Mouse (Mus musculus): ENCODE measurements around the gene Thsd7a. TPM values are rescaled to one million over a fixed set of nuclear protein-coding genes. Genes with fewer than 3 reads are reported as not detected.

The Thsd7a gene
- total RNA-seq, 1 experiment = 3.3 TPM

GRCm38 (mm10) chr6:12518283-12518903, 230.8 kb downstream of the Thsd7a start:
- DNase-seq (ENCODE audit: low read depth, low spot score) = no peak
- Histone ChIP-seq H3K4me3 (ENCODE audit: insufficient read depth in 1 of 2, low read depth in 1 of 2, low read length in 2 of 2, poor library complexity in 1 of 2, severe bottlenecking in 1 of 2) (no peak overlapping the region), H3K9me3 (ENCODE audit: control insufficient read depth, insufficient read depth, low read depth, low read length) (no peaks in the 10 kb centered on the region), H3K9ac (ENCODE audit: insufficient read depth, low read depth, low read length, poor library complexity, severe bottlenecking) (no peak overlapping the region), H3K36me3 (ENCODE audit: control insufficient read depth, insufficient read depth, low read length, poor library complexity, severe bottlenecking) (no peaks in the 10 kb centered on the region), H3K27ac (ENCODE audit: insufficient read depth, low read depth, low read length, poor library complexity, severe bottlenecking) (no peak overlapping the region), H3K4me1 (ENCODE audit: control insufficient read depth in 2 of 2, insufficient read depth in 2 of 2, low read length in 2 of 2, poor library complexity in 1 of 2) (no peaks in the 10 kb centered on the region)
- in situ Hi-C loops (cut with MboI; ENCODE audit: low sequenced_read_pairs in 2 of 2, unreplicated experiment in 2 of 2) = no loop called here
- TF ChIP-seq HCFC1 (IDR thresholded peaks at IDR 0.05; ENCODE audit: borderline replicate concordance, insufficient read depth, low read length) (no peak), MAFK (IDR thresholded peaks at IDR 0.05; ENCODE audit: insufficient read depth, low read depth, low read length) (no peak), CHD2 (IDR thresholded peaks at IDR 0.05; ENCODE audit: low read depth, low read length) (no peak), ZNF384 (IDR thresholded peaks at IDR 0.05; ENCODE audit: low read depth, low read length) (no peak), ZC3H11A (IDR thresholded peaks at IDR 0.05; ENCODE audit: borderline replicate concordance, low read depth, low read length) (no peak)

GRCm38 (mm10) chr6:12517726-12518125, 231.5 kb downstream of the Thsd7a start:
- DNase-seq (ENCODE audit: low read depth, low spot score) = no peak
- Histone ChIP-seq H3K9me3 (ENCODE audit: control insufficient read depth, insufficient read depth, low read depth, low read length) (no peaks in the 10 kb centered on the region), H3K9ac (ENCODE audit: insufficient read depth, low read depth, low read length, poor library complexity, severe bottlenecking) (no peak overlapping the region), H3K4me1 (ENCODE audit: control insufficient read depth in 2 of 2, insufficient read depth in 2 of 2, low read length in 2 of 2, poor library complexity in 1 of 2) (no peaks in the 10 kb centered on the region), H3K36me3 (ENCODE audit: control insufficient read depth, insufficient read depth, low read length, poor library complexity, severe bottlenecking) (no peaks in the 10 kb centered on the region), H3K4me3 (ENCODE audit: insufficient read depth in 1 of 2, low read depth in 1 of 2, low read length in 2 of 2, poor library complexity in 1 of 2, severe bottlenecking in 1 of 2) (no peak overlapping the region), H3K27ac (ENCODE audit: insufficient read depth, low read depth, low read length, poor library complexity, severe bottlenecking) (no peak overlapping the region)
- no peak for TF ChIP-seq HCFC1 (IDR thresholded peaks at IDR 0.05; ENCODE audit: borderline replicate concordance, insufficient read depth, low read length)
- TF ChIP-seq ZC3H11A (IDR thresholded peaks at IDR 0.05; ENCODE audit: borderline replicate concordance, low read depth, low read length) = no peak
- no peak for TF ChIP-seq ZNF384 (IDR thresholded peaks at IDR 0.05; ENCODE audit: low read depth, low read length)
- no peak for TF ChIP-seq MAFK (IDR thresholded peaks at IDR 0.05; ENCODE audit: insufficient read depth, low read depth, low read length)
- no peak for TF ChIP-seq CHD2 (IDR thresholded peaks at IDR 0.05; ENCODE audit: low read depth, low read length)
- in situ Hi-C loops (cut with MboI; ENCODE audit: low sequenced_read_pairs in 2 of 2, unreplicated experiment in 2 of 2) = no loop called here

GRCm38 (mm10) chr6:12506877-12507276, 242.3 kb downstream of the Thsd7a start:
- Histone ChIP-seq H3K27ac (ENCODE audit: insufficient read depth, low read depth, low read length, poor library complexity, severe bottlenecking) (no peak overlapping the region), H3K36me3 (ENCODE audit: control insufficient read depth, insufficient read depth, low read length, poor library complexity, severe bottlenecking) (no peaks in the 10 kb centered on the region), H3K4me3 (ENCODE audit: insufficient read depth in 1 of 2, low read depth in 1 of 2, low read length in 2 of 2, poor library complexity in 1 of 2, severe bottlenecking in 1 of 2) (no peak overlapping the region), H3K4me1 (ENCODE audit: control insufficient read depth in 2 of 2, insufficient read depth in 2 of 2, low read length in 2 of 2, poor library complexity in 1 of 2) (no peaks in the 10 kb centered on the region), H3K9me3 (ENCODE audit: control insufficient read depth, insufficient read depth, low read depth, low read length) (no peaks in the 10 kb centered on the region), H3K9ac (ENCODE audit: insufficient read depth, low read depth, low read length, poor library complexity, severe bottlenecking) (no peak overlapping the region)
- TF ChIP-seq ZNF384 (IDR thresholded peaks at IDR 0.05; ENCODE audit: low read depth, low read length) = no peak
- no peak for TF ChIP-seq CHD2 (IDR thresholded peaks at IDR 0.05; ENCODE audit: low read depth, low read length)
- no peak for TF ChIP-seq HCFC1 (IDR thresholded peaks at IDR 0.05; ENCODE audit: borderline replicate concordance, insufficient read depth, low read length)
- no peak for TF ChIP-seq MAFK (IDR thresholded peaks at IDR 0.05; ENCODE audit: insufficient read depth, low read depth, low read length)
- TF ChIP-seq ZC3H11A (IDR thresholded peaks at IDR 0.05; ENCODE audit: borderline replicate concordance, low read depth, low read length) = no peak
- in situ Hi-C loops (cut with MboI; ENCODE audit: low sequenced_read_pairs in 2 of 2, unreplicated experiment in 2 of 2) = no loop called here
- no peak for DNase-seq (ENCODE audit: low read depth, low spot score)

- TF ChIP-seq HCFC1 (IDR thresholded peaks at IDR 0.05; ENCODE audit: borderline replicate concordance, insufficient read depth, low read length) = no peak
- no peak for TF ChIP-seq MAFK (IDR thresholded peaks at IDR 0.05; ENCODE audit: insufficient read depth, low read depth, low read length)
- TF ChIP-seq ZNF384 (IDR thresholded peaks at IDR 0.05; ENCODE audit: low read depth, low read length) = no peak
- no peak for TF ChIP-seq ZC3H11A (IDR thresholded peaks at IDR 0.05; ENCODE audit: borderline replicate concordance, low read depth, low read length)
- TF ChIP-seq CHD2 (IDR thresholded peaks at IDR 0.05; ENCODE audit: low read depth, low read length) = no peak
- Histone ChIP-seq H3K4me1 (ENCODE audit: control insufficient read depth in 2 of 2, insufficient read depth in 2 of 2, low read length in 2 of 2, poor library complexity in 1 of 2) (no peaks in the 10 kb centered on the region; a peak in 1 of 4 replicates), H3K36me3 (ENCODE audit: control insufficient read depth, insufficient read depth, low read length, poor library complexity, severe bottlenecking) (no peaks in the 10 kb centered on the region), H3K27ac (ENCODE audit: insufficient read depth, low read depth, low read length, poor library complexity, severe bottlenecking) (no peak overlapping the region), H3K9ac (ENCODE audit: insufficient read depth, low read depth, low read length, poor library complexity, severe bottlenecking) (no peak overlapping the region), H3K9me3 (ENCODE audit: control insufficient read depth, insufficient read depth, low read depth, low read length) (no peaks in the 10 kb centered on the region), H3K4me3 (ENCODE audit: insufficient read depth in 1 of 2, low read depth in 1 of 2, low read length in 2 of 2, poor library complexity in 1 of 2, severe bottlenecking in 1 of 2) (no peak overlapping the region)
- no peak for DNase-seq (ENCODE audit: low read depth, low spot score)
- in situ Hi-C loops (cut with MboI; ENCODE audit: low sequenced_read_pairs in 2 of 2, unreplicated experiment in 2 of 2) = no loop called here
These were observed 245.3 kb downstream of the Thsd7a start for GRCm38 (mm10) chr6:12503867-12504266.

Data from ES-E14 (cell line).